ENCODE assay signal across 22 mouse cellular contexts in the genomic region with DNA sequence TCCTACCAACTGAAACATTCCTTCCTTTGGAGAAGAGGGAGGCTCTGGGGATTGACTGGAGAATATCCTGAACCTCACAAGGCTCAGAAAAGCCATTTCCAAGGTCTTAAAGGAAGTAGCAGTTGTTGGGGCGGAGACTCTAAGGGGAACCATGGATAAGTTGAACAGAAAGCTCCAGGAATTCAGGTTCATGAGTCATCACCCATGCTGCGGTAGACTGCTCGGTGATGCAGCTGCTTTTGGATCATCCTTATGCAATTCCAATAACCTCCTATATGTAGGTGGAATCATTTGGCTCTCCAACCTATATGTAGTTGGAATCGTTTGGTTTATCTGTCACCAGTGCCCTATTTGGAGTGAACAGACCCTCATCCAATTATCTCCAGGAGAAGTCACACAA.
DNase-seq lines count a peak whose midpoint lies in the region; ATAC-seq and TF ChIP-seq lines count a peak whose summit lies in the region.
"Had no signal": no experiment of that assay in that cellular context is flagged by ENCODE, and none has a peak within 500 bp of the region (broad histone marks: within the 10 kb centered on the region; RNA-seq: fewer than 3 reads in every experiment).

No protein-coding gene starts in this region.

- no peaks in the 10 kb centered on the region for H3K27me3 ChIP-seq in myocyte (ENCODE audit: control insufficient read depth, insufficient read depth, insufficient read length)
- no peaks in the 10 kb centered on the region for H3K27me3 ChIP-seq in midbrain, embryonic 13.5 days
- H3K27me3 ChIP-seq: CH12.LX; embryonic facial prominence, embryonic 12.5 days; forebrain, embryonic 13.5 days; forebrain, embryonic 15.5 days had no signal

- no peaks in the 10 kb centered on the region for H3K36me3 ChIP-seq in myocyte (ENCODE audit: control insufficient read depth, insufficient read depth)
- H3K36me3 ChIP-seq in midbrain, embryonic 13.5 days = no peaks in the 10 kb centered on the region
- H3K36me3 ChIP-seq: embryonic facial prominence, embryonic 10.5 days; embryonic facial prominence, embryonic 12.5 days; forebrain, embryonic 15.5 days; G1E had no signal

- H3K9ac ChIP-seq in midbrain, embryonic 13.5 days (replicated peaks) = no peak overlapping the region
- H3K9ac ChIP-seq: embryonic facial prominence, embryonic 12.5 days; forebrain, embryonic 13.5 days; forebrain, embryonic 15.5 days; forebrain, postnatal 0 days had no signal

- H3K4me3 ChIP-seq in myocyte = no peak overlapping the region
- no peak overlapping the region for H3K4me3 ChIP-seq in midbrain, embryonic 13.5 days (replicated peaks)
- H3K4me3 ChIP-seq: embryonic facial prominence, embryonic 10.5 days; embryonic facial prominence, embryonic 12.5 days; forebrain, embryonic 13.5 days; forebrain, embryonic 15.5 days had no signal

- 91% methylated on average over 4 of the region's 4 CpGs for WGBS in midbrain, embryonic 13.5 days

- no peak overlapping the region for H3ac ChIP-seq in myocyte (ENCODE audit: control insufficient read depth, insufficient read length)

- no peak for TF ChIP-seq POLR2A in myocyte (IDR thresholded peaks at IDR 0.05; ENCODE audit: insufficient read length, low read depth)

- H3K79me2 ChIP-seq in myocyte (ENCODE audit: control insufficient read depth, insufficient read depth) = no peaks in the 10 kb centered on the region

- ATAC-seq in midbrain, embryonic 13.5 days = no peak
- ATAC-seq: CD4-positive, CD25-positive, alpha-beta regulatory T cell, adult 4 months; forebrain, embryonic 13.5 days; forebrain, embryonic 15.5 days; forebrain, postnatal 0 days had no signal

- no peak overlapping the region for H3K27ac ChIP-seq in midbrain, embryonic 13.5 days
- H3K27ac ChIP-seq: embryonic facial prominence, embryonic 10.5 days; embryonic facial prominence, embryonic 12.5 days; forebrain, embryonic 13.5 days; forebrain, embryonic 15.5 days had no signal

- H3K9me3 ChIP-seq in midbrain, embryonic 13.5 days = no peaks in the 10 kb centered on the region
- H3K9me3 ChIP-seq: embryonic facial prominence, embryonic 10.5 days; embryonic facial prominence, embryonic 12.5 days; forebrain, embryonic 13.5 days; forebrain, embryonic 15.5 days had no signal

- no peaks in the 10 kb centered on the region for H3K4me1 ChIP-seq in midbrain, embryonic 13.5 days (replicated peaks)
- H3K4me1 ChIP-seq: embryonic facial prominence, embryonic 10.5 days; embryonic facial prominence, embryonic 12.5 days; forebrain, embryonic 13.5 days; forebrain, embryonic 15.5 days had no signal

- DNase-seq in 3134 (ENCODE audit: extremely low read depth, insufficient read length, low spot score) (peak; percentile 31), 3T3-L1 (ENCODE audit: low read depth, low spot score) (peak; percentile 39), NIH3T3 (ENCODE audit: low read depth) (peak; percentile 31)
- DNase-seq in adrenal gland, adult 2 months = no peak
- no peak for DNase-seq in heart, adult 9 months (ENCODE audit: low spot score in 2 of 2)
- DNase-seq: adrenal gland, adult 8-10 months; adrenal gland, postnatal 14 days; cerebellum, adult 11-12 months; cerebellum, adult 2 months; cerebellum, adult 9-10 months; cerebellum, postnatal 10 days; cerebellum, postnatal 25 days; forebrain, postnatal 0 days had no signal

- peak overlapping the region; percentile 12 for H3K4me2 ChIP-seq in myocyte (ENCODE audit: low read depth)
- no peak overlapping the region for H3K4me2 ChIP-seq in midbrain, embryonic 13.5 days (replicated peaks)
- H3K4me2 ChIP-seq: embryonic facial prominence, embryonic 12.5 days; forebrain, embryonic 13.5 days; forebrain, embryonic 15.5 days had no signal

TF ChIP-seq in myocyte, 11 proteins besides CTCF, POLR2A, EP300 and RAD21:
- peak in 1 of 3 experiments; percentile 49 for TF ChIP-seq MYOD1 (IDR thresholded peaks at IDR 0.05; ENCODE audit: control insufficient read depth in 1 of 3, insufficient read length in 2 of 3, low read depth in 2 of 3)
- no peak for TF ChIP-seq REST (IDR thresholded peaks at IDR 0.05; ENCODE audit: insufficient read depth, insufficient read length)
TF ChIP-seq in myocyte: peak in this region for 1.

Comparison
In these comparisons a context has a peak if more than half of its experiments do, and no peak if none do; other contexts are left out.
1. DNase-seq: peak in 3134 (single experiment), 3T3-L1 (single experiment) and NIH3T3 (single experiment); none in adrenal gland, adult 2 months (single experiment) and heart, adult 9 months (0 of 2).